Mouse (Mus musculus): ENCODE measurements around the gene Actn4.
"Not testable (repeated sequence)": the region's sequence is repeated elsewhere in the genome, so short reads cannot be mapped to it uniquely, and the experiment has no call there.

GRCm38 (mm10) chr7:28867508-28868340 is 94.4 kb downstream of the Actn4 start:
- TF ChIP-seq POLR2A (IDR thresholded peaks at IDR 0.05; ENCODE audit: borderline replicate concordance, extremely low read depth, low read depth, low read length): not testable (repeated sequence)
- TF ChIP-seq CTCF (IDR thresholded peaks at IDR 0.05; ENCODE audit: insufficient read depth, low read length): peak; percentile 76
